Mouse (Mus musculus) heart, adult 2 months (tissue): Measurements from ENCODE around the gene Slc35a3.

ENCODE experiments used
- EP300 ChIP-seq: fragments of 200-500 bp; IDR thresholded peaks from 2 replicates; pipeline ENCODE4 v1.6.1; 2011; ENCODE audit warnings: low read depth, low read length, control low read depth; ENCODE audit not compliant: insufficient read depth
- POLR2A ChIP-seq: fragments of 200-500 bp; IDR thresholded peaks from 2 replicates; pipeline ENCODE4 v1.6.1; 2011; ENCODE audit warnings: mild to moderate bottlenecking, low read depth, low read length, control low read depth; ENCODE audit not compliant: insufficient read depth

GRCm38 (mm10) chr3:116658928-116659565 is 53.6 kb downstream of the Slc35a3 start:
- TF ChIP-seq POLR2A: no peak
- TF ChIP-seq EP300: no peak
